Mouse (Mus musculus): ENCODE data around the gene Plekha6. TPM values are rescaled to one million over a fixed set of nuclear protein-coding genes. Genes with fewer than 3 reads are reported as not detected.

The Plekha6 gene
- total RNA-seq, 4 experiments from 2014 or later: 6.6 to 15.1 (median 11.8) TPM

GRCm38 (mm10) chr1:133213901-133214300 is 49.9 kb downstream of the Plekha6 start:
- no peak for DNase-seq (ENCODE audit: low spot score in 2 of 2)

GRCm38 (mm10) chr1:133214672-133215359 is 50.8 kb downstream of the Plekha6 start:
- DNase-seq (ENCODE audit: low spot score in 2 of 2): no peak

GRCm38 (mm10) chr1:133215360-133215700 is 51.3 kb downstream of the Plekha6 start:
- no peak for DNase-seq (ENCODE audit: low spot score in 2 of 2)

GRCm38 (mm10) chr1:133215753-133216152 is 51.7 kb downstream of the Plekha6 start:
- no peak for DNase-seq (ENCODE audit: low spot score in 2 of 2)

DNA sequence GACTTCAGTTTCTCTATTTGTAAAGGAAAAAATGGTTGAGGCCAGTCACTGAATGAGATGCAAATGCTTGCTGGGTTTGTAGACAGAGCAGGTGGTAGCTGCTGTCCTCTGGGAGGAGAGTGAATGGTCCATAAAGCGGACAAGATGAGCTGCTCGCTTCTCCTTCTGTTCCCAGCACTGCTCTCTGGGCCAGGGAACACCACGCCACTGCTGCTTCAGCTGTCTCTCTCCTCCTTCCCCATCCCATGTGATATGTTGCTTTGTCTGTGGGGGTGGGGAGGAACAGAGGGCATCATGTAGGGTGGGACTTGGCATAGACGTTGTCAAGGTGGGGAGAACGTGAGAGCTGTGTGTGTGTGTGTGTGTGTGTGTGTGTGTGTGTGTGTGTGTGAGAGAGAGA is 53.0 kb downstream of the Plekha6 start:
- no peak for DNase-seq (ENCODE audit: low spot score in 2 of 2)

- no peak for DNase-seq (ENCODE audit: low spot score in 2 of 2)
These were observed 55.1 kb downstream of the Plekha6 start for GRCm38 (mm10) chr1:133219106-133219505.

DNA sequence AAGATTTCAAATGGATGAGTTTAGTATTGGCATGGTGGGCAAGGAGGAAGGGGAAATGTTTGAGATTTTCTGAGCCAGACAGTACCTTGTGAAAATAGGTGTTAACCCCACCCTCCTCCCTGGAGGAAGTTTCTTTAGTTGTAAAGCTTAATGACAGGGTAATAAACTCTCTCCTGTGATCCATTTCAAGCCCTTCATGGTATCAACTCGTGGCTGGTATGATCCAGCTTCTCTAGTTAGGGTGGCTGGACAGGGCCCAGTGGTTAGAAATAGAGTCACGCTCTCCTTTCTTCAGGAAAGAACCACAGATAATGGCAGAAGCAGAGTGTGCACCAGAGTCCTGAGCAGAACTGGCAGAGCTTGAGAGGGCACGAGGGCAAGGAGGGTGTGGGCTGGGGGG is 57.4 kb downstream of the Plekha6 start:
- DNase-seq (ENCODE audit: low spot score in 2 of 2): no peak

GRCm38 (mm10) chr1:133222445-133222995 is 58.5 kb downstream of the Plekha6 start:
- DNase-seq (ENCODE audit: low spot score in 2 of 2): no peak

DNA sequence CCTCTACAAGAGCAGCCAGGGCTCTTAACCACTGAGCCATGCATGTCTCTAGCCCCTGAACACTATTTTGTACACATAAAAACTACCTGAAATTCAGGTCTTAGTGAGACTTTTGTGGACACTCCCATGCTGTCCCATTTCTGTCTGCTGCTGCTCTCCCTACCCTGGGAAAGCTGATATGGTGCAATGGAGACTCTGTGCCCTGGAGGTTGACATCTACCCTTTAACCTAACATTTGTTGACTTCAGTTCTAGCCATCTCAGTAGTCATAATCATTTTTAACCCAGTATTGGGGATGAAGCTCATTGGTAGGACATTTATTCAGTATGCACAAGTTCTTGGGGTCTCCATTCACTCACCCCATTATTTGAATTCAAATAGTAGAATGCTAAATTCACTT is 60.7 kb downstream of the Plekha6 start:
- no peak for DNase-seq (ENCODE audit: low spot score in 2 of 2)

DNA sequence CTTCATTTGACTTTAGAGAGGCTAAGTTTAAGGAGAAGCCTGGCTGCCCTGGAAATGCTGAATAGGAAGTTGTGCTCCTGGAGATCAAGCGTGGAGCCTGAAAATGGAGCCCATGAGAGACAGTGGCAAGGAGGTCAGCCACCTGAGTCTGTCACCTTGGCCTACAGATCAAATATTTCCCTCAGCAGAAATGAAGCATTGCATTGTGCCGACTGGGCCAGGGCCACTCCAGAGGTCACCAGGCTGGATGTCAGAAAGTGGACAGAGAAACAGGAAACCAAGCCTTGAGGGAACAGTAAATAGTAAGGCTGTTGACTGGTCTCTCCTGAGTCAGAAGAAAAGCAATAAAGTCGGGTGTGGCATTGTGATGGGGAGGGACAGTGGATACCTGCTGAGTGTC is 61.1 kb downstream of the Plekha6 start:
- DNase-seq (ENCODE audit: low spot score in 2 of 2): no peak

GRCm38 (mm10) chr1:133225561-133225960 is 61.6 kb downstream of the Plekha6 start:
- no peak for DNase-seq (ENCODE audit: low spot score in 2 of 2)

GRCm38 (mm10) chr1:133225963-133226660 is 62.1 kb downstream of the Plekha6 start:
- peak in 1 of 2 experiments; percentile 70 for DNase-seq (ENCODE audit: low spot score in 2 of 2)

DNA sequence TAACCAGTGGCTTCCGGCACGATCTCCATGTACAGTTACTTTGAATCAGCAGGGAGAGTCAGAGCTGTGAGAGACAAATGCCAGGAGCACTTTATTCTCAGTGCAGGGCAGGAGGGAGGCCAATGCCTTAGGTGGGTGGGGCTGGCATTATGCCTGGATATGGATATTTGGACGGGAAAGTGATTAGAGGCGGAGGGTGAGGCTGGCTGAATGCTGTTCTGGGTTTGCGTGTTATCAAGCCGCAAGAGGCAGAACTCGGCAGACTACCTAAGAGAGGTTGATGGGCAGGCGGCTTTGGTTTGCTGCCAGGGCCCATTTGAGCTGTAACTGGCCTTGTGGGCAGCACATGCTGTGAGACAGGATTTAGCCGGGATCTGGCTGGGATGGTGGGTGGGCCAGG is 62.9 kb downstream of the Plekha6 start:
- peak; percentile 55 to 73 for DNase-seq (ENCODE audit: low spot score in 2 of 2)

- no peak for DNase-seq (ENCODE audit: low spot score in 2 of 2)
These were observed 63.4 kb downstream of the Plekha6 start for GRCm38 (mm10) chr1:133227378-133227777.

GRCm38 (mm10) chr1:133228809-133229487 is 64.9 kb downstream of the Plekha6 start:
- no peak for DNase-seq (ENCODE audit: low spot score in 2 of 2)

DNA sequence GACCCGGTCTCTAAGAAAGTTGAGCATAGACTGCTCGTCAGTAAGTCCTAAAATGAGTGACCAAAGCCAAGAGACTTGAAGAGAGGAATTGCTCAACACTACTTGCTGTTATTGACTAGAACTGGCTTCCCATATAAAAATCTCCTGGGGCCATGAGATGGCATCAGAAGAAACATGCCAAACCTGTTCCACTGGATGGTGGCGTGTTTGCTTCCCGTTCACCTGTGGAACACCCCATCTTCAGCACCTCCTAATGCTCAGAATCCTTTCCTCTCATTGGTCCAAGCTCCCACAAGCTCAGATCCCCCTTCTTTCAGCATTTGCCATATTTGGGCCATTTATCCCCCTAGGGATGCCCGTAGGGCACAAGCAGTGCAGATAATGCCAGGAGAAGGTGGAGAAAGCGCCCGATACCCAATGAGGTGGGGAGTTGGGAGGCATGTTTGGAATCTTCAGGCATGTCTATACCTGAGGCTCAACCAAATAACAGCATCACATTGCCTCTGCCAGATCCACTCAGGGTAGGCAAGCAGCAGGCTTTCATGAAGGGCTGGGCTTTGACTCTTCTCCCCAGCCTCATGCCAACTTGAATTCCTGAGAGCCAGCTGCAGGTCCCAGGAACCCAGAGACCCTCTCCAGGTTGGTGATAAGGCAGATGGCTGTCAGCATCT is 67.6 kb downstream of the Plekha6 start:
- DNase-seq (ENCODE audit: low spot score in 2 of 2): no peak

GRCm38 (mm10) chr1:133235909-133236308 is 71.9 kb downstream of the Plekha6 start:
- no peak for DNase-seq (ENCODE audit: low spot score in 2 of 2)

GRCm38 (mm10) chr1:133236693-133237440 is 72.9 kb downstream of the Plekha6 start:
- DNase-seq (ENCODE audit: low spot score in 2 of 2): peak; percentile 51 to 84

GRCm38 (mm10) chr1:133237670-133238069 is 73.7 kb downstream of the Plekha6 start:
- peak in 1 of 2 experiments; percentile 63 for DNase-seq (ENCODE audit: low spot score in 2 of 2)

GRCm38 (mm10) chr1:133239121-133239812 is 75.3 kb downstream of the Plekha6 start:
- no peak for DNase-seq (ENCODE audit: low spot score in 2 of 2)

Measured in gastrocnemius, adult 8-10 months (tissue).